Mouse (Mus musculus) olfactory bulb, adult 2 months (tissue): ENCODE data around the gene Ralgps2.

Experiments
- CTCF ChIP-seq: fragments of 200-500 bp; IDR thresholded peaks from 2 replicates; pipeline ENCODE4 v1.5.1; 2012; ENCODE audit warnings: low read depth, mild to moderate bottlenecking, low read length, moderate library complexity; ENCODE audit not compliant: insufficient read depth
- POLR2A ChIP-seq: fragments of 200-500 bp; IDR thresholded peaks from 2 replicates; pipeline ENCODE4 v1.6.1; 2012; ENCODE audit warnings: mild to moderate bottlenecking, low read depth, low read length, moderate library complexity; ENCODE audit not compliant: insufficient read depth

GRCm38 (mm10) chr1:156770845-156771244 lies 168.6 kb downstream of the Ralgps2 start:
- TF ChIP-seq POLR2A (no peak), CTCF (no peak)
